Mouse (Mus musculus) small intestine, adult 2 months (tissue): ENCODE measurements around the gene Serpinb11. TPM values are rescaled to one million over a fixed set of nuclear protein-coding genes. Genes with fewer than 3 reads are reported as not detected.

ENCODE experiments used
- H3K27ac ChIP-seq: fragments of 200-500 bp; 2 replicates; pipeline ENCODE4 v1.5.1; 2012; ENCODE audit warnings: low read depth, low read length, control low read depth, inconsistent platforms; ENCODE audit not compliant: insufficient read depth
- H3K27me3 ChIP-seq: fragments of 200-500 bp; 2 replicates; pipeline ENCODE4 v1.6.1; 2012; ENCODE audit warnings: mild to moderate bottlenecking, moderate library complexity, low read length, inconsistent platforms; ENCODE audit not compliant: control insufficient read depth, insufficient read depth
- H3K36me3 ChIP-seq: fragments of 200-500 bp; 2 replicates; pipeline ENCODE4 v1.6.1; 2012; ENCODE audit warnings: mild to moderate bottlenecking, low read length, control low read depth, inconsistent platforms; ENCODE audit not compliant: control insufficient read depth, insufficient read depth
- H3K4me1 ChIP-seq: fragments of 200-500 bp; 2 replicates; pipeline ENCODE4 v1.6.1; 2012; ENCODE audit warnings: low read length, inconsistent platforms, mixed read lengths; ENCODE audit not compliant: control insufficient read depth, insufficient read depth, insufficient read length
- H3K4me3 ChIP-seq: fragments of 200-500 bp; 2 replicates; pipeline ENCODE4 v1.5.1; 2012; ENCODE audit warnings: low read depth, mild to moderate bottlenecking, control low read depth, inconsistent platforms, low read length, moderate library complexity
- CTCF ChIP-seq: fragments of 200-500 bp; IDR thresholded peaks from 2 replicates; pipeline ENCODE4 v1.5.1; 2012; ENCODE audit warnings: low read depth, mild to moderate bottlenecking, control low read depth, inconsistent platforms, low read length, moderate library complexity, mixed read lengths; ENCODE audit not compliant: insufficient replicate concordance, insufficient read length; ENCODE audit errors: extremely low read depth
- POLR2A ChIP-seq: fragments of 200-500 bp; IDR thresholded peaks from 2 replicates; pipeline ENCODE4 v1.6.1; 2012; ENCODE audit warnings: low read depth, mild to moderate bottlenecking, control low read depth, inconsistent platforms, low read length, moderate library complexity
- WGBS: fragments of 180-500 bp; shearing (Covaris S2); methylation state at CpG from one replicate; pipeline ENCODE4 v1.1.7; 2018; 5-methylcytosine and 5-hydroxymethylcytosine counted together
- polyA plus RNA-seq: library from polyadenylated mRNA; depleted of rRNA; stranded (reverse); fragments of >200 nt; gene quantifications from 2 replicates; pipeline ENCODE4 v1.2.3, GENCODE M21; 2012; rRNA removed

The Serpinb11 gene
- not detected in 2 replicates for polyA plus RNA-seq

GRCm38 (mm10) chr1:107360898-107361297 is at the start of gene Serpinb11:
Serpinb11 (plus strand) TSS chr1:107361198.
- 61% methylated on average over 1 of the region's 1 CpGs for WGBS
- TF ChIP-seq CTCF (no peak), POLR2A (no peak)

GRCm38 (mm10) chr1:107345979-107346378 is 15.0 kb upstream of the Serpinb11 start:
- H3K27me3 ChIP-seq, result no peaks in the 10 kb centered on the region
- H3K4me1 ChIP-seq, result no peaks in the 10 kb centered on the region
- no peak overlapping the region for H3K27ac ChIP-seq
- TF ChIP-seq POLR2A (no peak), CTCF (no peak)
- H3K4me3 ChIP-seq, result no peak overlapping the region
- no peaks in the 10 kb centered on the region for H3K36me3 ChIP-seq

More at GRCm38 (mm10) chr1:107360898-107361297, at the start of gene Serpinb11:
- Histone ChIP-seq H3K27ac (no peak within 1 kb of the TSS), H3K4me3 (no peak within 1 kb of the TSS), H3K27me3 (no peaks in the 10 kb centered on the region), H3K4me1 (no peaks in the 10 kb centered on the region), H3K36me3 (no peaks in the 10 kb centered on the region)

GRCm38 (mm10) chr1:107346788-107347187 is 14.2 kb upstream of the Serpinb11 start:
- no peaks in the 10 kb centered on the region for H3K36me3 ChIP-seq
- WGBS, result 86% methylated on average over 2 of the region's 2 CpGs
- H3K27me3 ChIP-seq, result no peaks in the 10 kb centered on the region
- H3K27ac ChIP-seq, result no peak overlapping the region
- TF ChIP-seq POLR2A (no peak), CTCF (no peak)
- no peak overlapping the region for H3K4me3 ChIP-seq
- no peaks in the 10 kb centered on the region for H3K4me1 ChIP-seq

GRCm38 (mm10) chr1:107350392-107350791 is 10.6 kb upstream of the Serpinb11 start:
- Histone ChIP-seq H3K27me3 (no peaks in the 10 kb centered on the region), H3K4me3 (no peak overlapping the region), H3K36me3 (no peaks in the 10 kb centered on the region), H3K27ac (no peak overlapping the region), H3K4me1 (no peaks in the 10 kb centered on the region)
- 35% methylated on average over 3 of the region's 3 CpGs for WGBS
- no peak for TF ChIP-seq CTCF
- TF ChIP-seq POLR2A, result no peak

GRCm38 (mm10) chr1:107351115-107351514 is 9.9 kb upstream of the Serpinb11 start:
- no peak for TF ChIP-seq POLR2A
- TF ChIP-seq CTCF, result no peak
- no peaks in the 10 kb centered on the region for H3K27me3 ChIP-seq
- whole genome bisulfite sequencing, result 74% methylated on average over 2 of the region's 2 CpGs
- H3K4me1 ChIP-seq, result no peaks in the 10 kb centered on the region
- H3K27ac ChIP-seq, result no peak overlapping the region
- no peak overlapping the region for H3K4me3 ChIP-seq
- no peaks in the 10 kb centered on the region for H3K36me3 ChIP-seq

GRCm38 (mm10) chr1:107353046-107353445 is 8.0 kb upstream of the Serpinb11 start:
- H3K4me3 ChIP-seq, result no peak overlapping the region
- no peaks in the 10 kb centered on the region for H3K36me3 ChIP-seq
- no peaks in the 10 kb centered on the region for H3K4me1 ChIP-seq
- no peak overlapping the region for H3K27ac ChIP-seq
- no peak for TF ChIP-seq POLR2A
- TF ChIP-seq CTCF, result no peak
- 43% methylated on average over 3 of the region's 3 CpGs for WGBS
- no peaks in the 10 kb centered on the region for H3K27me3 ChIP-seq

GRCm38 (mm10) chr1:107365973-107366372 is 5.0 kb downstream of the Serpinb11 start:
- TF ChIP-seq POLR2A (no peak), CTCF (no peak)
- no peaks in the 10 kb centered on the region for H3K36me3 ChIP-seq
- WGBS, result 70% methylated on average over 7 of the region's 7 CpGs
- no peak overlapping the region for H3K27ac ChIP-seq
- H3K4me3 ChIP-seq, result no peak overlapping the region
- H3K4me1 ChIP-seq, result no peaks in the 10 kb centered on the region
- no peaks in the 10 kb centered on the region for H3K27me3 ChIP-seq

GRCm38 (mm10) chr1:107368944-107369343 is 7.9 kb downstream of the Serpinb11 start:
- Histone ChIP-seq H3K27me3 (no peaks in the 10 kb centered on the region), H3K4me3 (no peak overlapping the region), H3K4me1 (no peaks in the 10 kb centered on the region), H3K27ac (no peak overlapping the region), H3K36me3 (no peaks in the 10 kb centered on the region)
- 58% methylated on average over 2 of the region's 2 CpGs for WGBS
- TF ChIP-seq CTCF (no peak), POLR2A (no peak)
